Mouse (Mus musculus) neural tube, embryonic 14.5 days (tissue): ENCODE data around the gene Znfx1. TPM values are rescaled to one million over a fixed set of nuclear protein-coding genes. Genes with fewer than 3 reads are reported as not detected.

Source experiments
- ATAC-seq: fragments of 200-750 bp; cut with Nextera tagmentation; 2 replicates; pipeline ENCODE4 v1.8.0; 2017; ENCODE audit warnings: low read depth, mild to moderate bottlenecking, moderate TSS enrichment, moderate library complexity
- H3K27ac ChIP-seq: fragments of 300-500 bp; sonication (generic); 2 replicates; pipeline ENCODE4 v1.5.1; 2014; ENCODE audit warnings: low read depth, mild to moderate bottlenecking, control low read depth, low read length, moderate library complexity, mixed read lengths
- H3K27me3 ChIP-seq: fragments of 300-500 bp; sonication (generic); 2 replicates; pipeline ENCODE4 v1.6.1; 2014; ENCODE audit warnings: low read length; ENCODE audit not compliant: control insufficient read depth, insufficient read depth
- H3K36me3 ChIP-seq: fragments of 300-500 bp; sonication (generic); 2 replicates; pipeline ENCODE4 v1.6.1; 2014; ENCODE audit warnings: low read length, mixed read lengths; ENCODE audit not compliant: control insufficient read depth, insufficient read depth
- H3K4me1 ChIP-seq: fragments of 300-500 bp; sonication (generic); 2 replicates; pipeline ENCODE4 v1.6.1; 2014; ENCODE audit warnings: low read length; ENCODE audit not compliant: control insufficient read depth, insufficient read depth
- H3K4me2 ChIP-seq: fragments of 300-500 bp; sonication (generic); 2 replicates; pipeline ENCODE4 v1.6.1; 2014; ENCODE audit warnings: mild to moderate bottlenecking, low read depth, low read length, control low read depth
- H3K4me3 ChIP-seq: fragments of 300-500 bp; sonication (generic); 2 replicates; pipeline ENCODE4 v1.5.1; 2014; ENCODE audit warnings: low read depth, low read length, control low read depth, mixed read lengths
- H3K9ac ChIP-seq: fragments of 300-500 bp; sonication (generic); replicated peaks from 2 replicates; pipeline ENCODE4 v1.6.1; 2014; ENCODE audit warnings: low read depth, mild to moderate bottlenecking, control low read depth, low read length, mixed read lengths
- H3K9me3 ChIP-seq: fragments of 300-500 bp; sonication (generic); 2 replicates; pipeline ENCODE4 v1.6.1; 2016; ENCODE audit warnings: low read length; ENCODE audit not compliant: control insufficient read depth
- WGBS: fragments of 180-500 bp; shearing (Covaris S2); extraction: QIAGEN DNeasy Blood & Tissue Kit; methylation state at CpG from one replicate; pipeline ENCODE4 v1.1.7; 2014; 5-methylcytosine and 5-hydroxymethylcytosine counted together
- polyA plus RNA-seq: library from polyadenylated mRNA; unstranded; fragments of >200 nt; fragmentation: Nextera tagmentation; extraction: Ambion mirVana; gene quantifications from 2 replicates; pipeline ENCODE4 v1.2.1, GENCODE M21; 2014

Gene Znfx1
- polyA plus RNA-seq, 1 experiment from 2014 or later, result 8.3 TPM

DNA sequence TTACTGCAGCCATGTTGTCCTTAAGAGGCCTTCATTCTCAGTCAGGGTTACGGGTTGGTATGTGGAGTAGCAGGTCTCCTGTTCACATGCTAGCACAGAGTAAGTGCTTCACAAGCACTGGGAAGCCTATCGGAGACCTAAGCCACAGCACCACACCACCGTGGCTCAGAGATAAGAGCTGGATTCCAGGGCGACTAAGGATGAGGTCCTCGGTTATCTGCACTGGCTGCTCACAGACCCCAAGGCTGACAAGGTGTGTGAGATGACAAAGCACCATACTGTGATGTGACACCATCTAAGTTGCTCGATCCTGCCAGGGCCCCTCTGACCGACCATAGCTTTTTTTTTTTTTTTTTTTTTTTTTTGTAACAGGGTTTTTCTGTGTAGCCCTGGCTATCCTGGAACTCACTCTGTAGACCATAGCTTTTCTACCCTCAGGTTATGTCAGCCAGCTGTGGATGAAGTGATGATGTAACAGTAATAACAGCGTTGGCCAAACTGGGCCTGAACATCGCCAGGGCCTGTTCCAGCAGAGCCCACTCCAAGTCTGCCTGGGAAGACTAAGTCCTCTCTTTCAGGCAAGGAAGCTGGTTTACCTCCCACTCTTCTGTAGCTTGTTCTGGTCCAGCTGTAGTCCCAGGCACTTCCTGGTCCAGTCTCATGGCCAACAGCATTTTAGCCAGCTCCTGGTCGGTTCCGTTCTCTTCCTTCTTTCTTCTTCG is 19.3 kb downstream of the Znfx1 start:
- Histone ChIP-seq H3K4me1 (no peaks in the 10 kb centered on the region), H3K36me3 (peaks cover 87% of the 10 kb centered on the region), H3K9ac (no peak overlapping the region), H3K27me3 (no peaks in the 10 kb centered on the region), H3K4me3 (no peak overlapping the region), H3K9me3 (no peaks in the 10 kb centered on the region), H3K27ac (no peak overlapping the region), H3K4me2 (no peak overlapping the region)
- 97% methylated on average over 12 of the region's 12 CpGs for WGBS
- ATAC-seq, result no peak

DNA sequence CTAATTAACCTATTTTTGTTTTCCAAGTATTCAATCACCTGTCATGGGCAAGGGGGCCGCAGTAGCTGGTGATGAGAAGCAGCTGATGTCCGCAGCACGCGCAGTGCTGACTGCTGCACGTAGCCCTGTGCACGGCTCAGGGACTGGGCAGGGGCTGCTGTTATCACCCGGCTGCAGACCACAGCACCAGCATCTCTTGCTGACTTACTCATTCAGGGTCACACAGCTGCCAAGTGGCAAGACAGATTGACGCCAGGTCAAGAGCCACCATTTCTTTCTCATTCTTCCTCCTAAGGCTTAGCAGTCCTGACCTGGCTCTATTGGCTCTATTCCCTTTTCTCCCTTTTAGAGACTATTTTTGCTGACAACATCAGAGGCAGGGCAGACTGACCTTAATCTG is 23.4 kb downstream of the Znfx1 start:
- Histone ChIP-seq H3K36me3 (peaks cover 92% of the 10 kb centered on the region), H3K27me3 (no peaks in the 10 kb centered on the region), H3K4me3 (no peak overlapping the region), H3K4me2 (no peak overlapping the region), H3K4me1 (no peaks in the 10 kb centered on the region), H3K9ac (no peak overlapping the region), H3K9me3 (no peaks in the 10 kb centered on the region), H3K27ac (no peak overlapping the region)
- ATAC-seq, result no peak
- 90% methylated on average over 8 of the region's 8 CpGs for WGBS

DNA sequence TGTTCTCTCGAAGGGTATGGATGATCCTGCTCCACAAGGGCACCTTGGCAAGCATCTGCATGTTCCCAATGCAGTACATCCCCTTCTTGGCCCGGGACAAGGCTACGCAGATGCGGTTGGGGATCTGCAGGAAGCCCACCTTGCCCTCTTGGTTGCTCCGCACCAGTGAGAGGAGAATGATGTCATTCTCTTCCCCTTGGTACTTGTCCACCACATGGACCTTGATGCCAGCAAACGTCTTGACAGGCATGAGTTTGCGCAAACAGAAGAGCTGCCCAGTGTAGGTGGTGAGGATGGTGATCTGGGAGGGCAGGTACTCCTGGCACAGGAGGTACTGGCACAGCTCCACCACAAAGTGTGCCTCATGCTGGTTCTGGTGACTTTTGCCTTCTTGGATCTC is 24.1 kb downstream of the Znfx1 start:
- H3K27ac ChIP-seq, result no peak overlapping the region
- H3K27me3 ChIP-seq, result no peaks in the 10 kb centered on the region
- H3K4me3 ChIP-seq, result no peak overlapping the region
- 97% methylated on average over 7 of the region's 7 CpGs for WGBS
- ATAC-seq, result no peak
- H3K4me1 ChIP-seq, result no peaks in the 10 kb centered on the region
- no peak overlapping the region for H3K9ac ChIP-seq
- no peak overlapping the region for H3K4me2 ChIP-seq
- H3K36me3 ChIP-seq, result peaks cover 94% of the 10 kb centered on the region
- no peaks in the 10 kb centered on the region for H3K9me3 ChIP-seq

DNA sequence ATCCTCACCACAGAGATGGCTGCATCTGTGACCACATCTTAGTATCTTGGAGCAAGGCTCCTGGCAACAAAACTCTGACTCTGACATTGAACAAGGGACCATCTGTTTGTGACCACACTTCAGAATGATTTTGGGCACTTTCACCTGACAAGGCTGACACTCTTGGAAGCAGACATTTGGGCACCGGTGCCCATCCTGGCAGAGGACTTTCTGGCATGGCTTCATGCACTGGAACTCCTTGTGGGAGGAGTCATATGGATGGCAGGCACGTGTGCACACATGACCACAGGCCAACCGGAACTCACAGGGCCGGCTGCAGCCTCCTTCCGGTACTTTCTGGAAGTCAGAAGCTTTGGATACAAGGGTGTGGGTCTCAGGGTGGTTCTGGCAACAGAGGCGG is 24.5 kb downstream of the Znfx1 start:
- H3K4me1 ChIP-seq, result no peaks in the 10 kb centered on the region
- H3K36me3 ChIP-seq, result peaks cover 95% of the 10 kb centered on the region
- WGBS, result 91% methylated on average over 6 of the region's 6 CpGs
- no peak overlapping the region for H3K27ac ChIP-seq
- H3K9ac ChIP-seq, result no peak overlapping the region
- no peak overlapping the region for H3K4me3 ChIP-seq
- H3K4me2 ChIP-seq, result no peak overlapping the region
- no peaks in the 10 kb centered on the region for H3K27me3 ChIP-seq
- no peaks in the 10 kb centered on the region for H3K9me3 ChIP-seq
- ATAC-seq, result no peak

DNA sequence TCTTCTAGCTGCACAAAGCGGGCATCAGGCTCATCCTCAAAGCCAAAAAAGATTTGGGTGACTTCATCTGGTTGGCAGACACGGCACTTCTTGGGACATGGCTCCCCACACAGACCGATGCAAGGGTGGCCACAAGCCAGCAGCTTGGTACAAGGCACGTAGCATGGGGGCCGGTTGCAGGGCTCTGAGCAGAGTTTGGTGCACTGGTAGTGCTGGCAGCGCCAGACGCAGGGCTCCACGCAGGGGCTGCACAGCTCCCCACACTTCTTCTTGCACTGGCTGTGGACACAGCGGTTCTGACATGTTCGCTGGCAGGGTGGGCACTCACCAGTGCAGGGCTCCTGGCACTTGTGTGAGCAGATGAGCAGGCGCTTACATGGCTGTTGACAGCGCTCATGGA is 25.1 kb downstream of the Znfx1 start:
- no peaks in the 10 kb centered on the region for H3K9me3 ChIP-seq
- H3K27ac ChIP-seq, result no peak overlapping the region
- H3K9ac ChIP-seq, result no peak overlapping the region
- WGBS, result over 99% methylated on average over 12 of the region's 12 CpGs
- H3K4me1 ChIP-seq, result no peaks in the 10 kb centered on the region
- H3K4me2 ChIP-seq, result no peak overlapping the region
- no peak for ATAC-seq
- no peaks in the 10 kb centered on the region for H3K27me3 ChIP-seq
- no peak overlapping the region for H3K4me3 ChIP-seq
- H3K36me3 ChIP-seq, result peaks cover 91% of the 10 kb centered on the region

DNA sequence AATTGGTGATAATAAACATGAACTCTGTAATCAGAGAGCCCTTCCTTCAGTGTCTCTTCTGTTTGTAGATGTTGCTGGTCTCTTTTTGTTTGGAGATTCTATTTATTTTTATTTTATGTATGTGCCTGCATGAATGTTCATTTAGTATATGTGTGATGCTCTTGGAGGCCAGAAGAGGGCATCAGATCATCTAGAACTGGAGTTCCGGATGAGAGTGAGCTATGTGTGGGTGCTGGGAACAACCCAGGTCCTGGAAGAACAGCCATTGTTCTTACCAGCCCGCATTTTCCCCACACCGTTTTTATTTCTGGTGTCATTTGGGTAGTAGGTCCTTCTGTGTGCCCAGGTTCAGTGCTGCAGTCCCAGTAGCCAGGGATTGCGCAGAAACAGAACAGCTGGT is 32.3 kb downstream of the Znfx1 start:
- H3K9ac ChIP-seq, result no peak overlapping the region
- no peaks in the 10 kb centered on the region for H3K9me3 ChIP-seq
- ATAC-seq, result no peak
- H3K36me3 ChIP-seq, result peaks cover 72% of the 10 kb centered on the region
- no peak overlapping the region for H3K4me2 ChIP-seq
- H3K27me3 ChIP-seq, result no peaks in the 10 kb centered on the region
- H3K4me1 ChIP-seq, result no peaks in the 10 kb centered on the region
- H3K4me3 ChIP-seq, result no peak overlapping the region
- no peak overlapping the region for H3K27ac ChIP-seq
- WGBS, result 94% methylated on average over 4 of the region's 4 CpGs

DNA sequence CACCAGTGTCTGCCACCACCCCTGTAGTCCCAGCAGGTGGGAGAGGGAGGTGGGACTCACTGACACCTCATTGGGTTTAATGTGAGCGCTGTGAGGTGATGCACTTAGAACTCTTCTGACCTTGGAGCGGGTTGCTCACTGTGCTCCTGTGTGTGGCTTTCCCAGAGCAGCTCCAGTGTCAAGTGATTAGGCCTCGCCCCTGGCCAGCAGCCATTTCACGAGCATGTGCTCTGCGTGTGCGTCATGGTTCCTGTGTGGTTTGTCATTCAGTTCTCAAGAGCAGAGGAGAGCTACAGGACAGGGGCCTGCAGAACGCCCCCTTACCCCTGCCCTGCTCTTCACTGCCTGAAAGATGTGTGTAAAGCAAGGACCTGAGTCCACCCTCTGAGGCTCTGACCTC is 34.3 kb downstream of the Znfx1 start:
- no peaks in the 10 kb centered on the region for H3K27me3 ChIP-seq
- H3K4me2 ChIP-seq, result no peak overlapping the region
- no peak overlapping the region for H3K9ac ChIP-seq
- WGBS, result 99% methylated on average over 7 of the region's 7 CpGs
- H3K4me1 ChIP-seq, result no peaks in the 10 kb centered on the region
- no peak for ATAC-seq
- no peak overlapping the region for H3K27ac ChIP-seq
- H3K9me3 ChIP-seq, result no peaks in the 10 kb centered on the region
- H3K36me3 ChIP-seq, result peaks cover 67% of the 10 kb centered on the region
- H3K4me3 ChIP-seq, result no peak overlapping the region

DNA sequence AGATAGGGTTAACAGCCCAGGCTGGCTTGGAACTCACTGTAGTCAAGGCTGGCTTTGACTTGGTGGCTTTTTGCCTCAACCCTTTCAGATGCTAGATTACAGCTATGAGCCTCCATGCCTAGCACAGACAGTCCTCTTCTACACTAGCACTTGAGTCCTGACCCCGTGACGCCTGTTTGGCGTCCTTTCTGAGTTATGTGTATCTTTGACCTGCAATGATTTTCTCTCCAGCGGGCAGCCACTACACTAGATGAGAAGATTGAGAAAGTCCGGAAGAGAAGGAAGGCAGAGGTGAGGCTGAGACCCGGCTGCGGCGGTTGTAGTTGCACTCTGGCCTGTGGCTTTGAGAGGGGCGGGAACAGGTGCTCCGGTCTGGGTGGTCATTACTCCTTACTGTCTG is 43.4 kb downstream of the Znfx1 start:
- 94% methylated on average over 10 of the region's 10 CpGs for WGBS
- Histone ChIP-seq H3K36me3 (peaks cover 40% of the 10 kb centered on the region), H3K4me1 (peaks cover 11% of the 10 kb centered on the region; the same call in 1 of the 2 replicates), H3K27me3 (no peaks in the 10 kb centered on the region), H3K9ac (no peak overlapping the region), H3K4me2 (no peak overlapping the region), H3K9me3 (no peaks in the 10 kb centered on the region), H3K4me3 (no peak overlapping the region), H3K27ac (no peak overlapping the region)
- ATAC-seq, result no peak

DNA sequence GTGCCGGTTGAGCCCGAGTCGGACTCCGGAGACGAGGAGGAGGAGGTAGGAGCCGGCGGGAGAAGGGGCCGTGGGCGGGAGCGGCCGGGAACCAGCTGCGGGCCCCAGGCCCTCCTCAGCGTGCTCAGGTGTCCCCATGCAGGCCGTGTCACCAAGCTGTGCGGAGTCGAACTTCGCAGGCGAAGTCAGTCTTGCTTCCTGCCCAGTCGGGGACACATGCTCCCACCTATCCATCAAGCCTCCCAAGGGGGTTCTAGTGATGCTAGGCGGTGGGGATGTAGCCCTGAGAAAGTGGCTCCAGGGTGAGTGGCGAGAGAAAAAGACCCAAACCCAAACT is 47.5 kb downstream of the Znfx1 start:
- Histone ChIP-seq H3K4me3 (peak overlapping the region; percentile 80), H3K4me2 (peak overlapping the region; percentile 94), H3K27me3 (no peaks in the 10 kb centered on the region), H3K36me3 (peaks cover 12% of the 10 kb centered on the region), H3K9ac (peak overlapping the region; percentile 78), H3K4me1 (peaks cover 11% of the 10 kb centered on the region; the same call in 1 of the 2 replicates), H3K9me3 (no peaks in the 10 kb centered on the region), H3K27ac (no peak overlapping the region)
- 0% methylated on average over 21 of the region's 21 CpGs for WGBS
- ATAC-seq, result peak; percentile 73; the same call in 1 of the 2 replicates
